Mouse (Mus musculus) bone marrow, adult 2 months (tissue): ENCODE results near the gene Syk.

Experiments used
- CTCF ChIP-seq: fragments of 200-500 bp; IDR thresholded peaks from 2 replicates; pipeline ENCODE4 v1.5.1; 2011; ENCODE audit warnings: low read length, control low read depth; ENCODE audit not compliant: control insufficient read depth, insufficient read depth
- POLR2A ChIP-seq: fragments of 200-500 bp; IDR thresholded peaks from 2 replicates; pipeline ENCODE4 v1.6.1; 2011; ENCODE audit warnings: low read depth, mild to moderate bottlenecking, control low read depth, low read length, borderline replicate concordance; ENCODE audit not compliant: control insufficient read depth

DNA sequence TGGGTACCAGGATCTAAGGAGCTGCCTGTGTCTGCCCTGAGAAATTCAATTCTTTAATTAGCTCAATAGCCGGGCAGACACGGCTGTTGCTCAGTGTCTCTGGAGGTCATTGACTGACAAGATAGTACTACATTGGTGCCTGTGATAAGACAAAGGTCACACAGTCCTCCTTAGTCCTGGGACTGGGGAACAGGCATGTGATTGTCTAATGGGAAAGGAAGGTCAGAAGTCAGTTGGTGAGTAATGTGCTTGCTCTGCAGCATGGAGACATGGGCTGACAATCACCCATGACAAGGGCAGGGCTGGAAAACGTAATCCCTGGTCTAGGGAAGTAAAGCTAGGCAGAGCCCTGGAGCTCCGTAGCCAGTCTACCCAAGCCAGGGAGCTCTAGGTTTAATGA, 19.8 kb downstream of the Syk start:
- TF ChIP-seq CTCF (no peak), POLR2A (no peak)
